Mouse (Mus musculus) limb, embryonic 13.5 days (tissue): ENCODE measurements around the gene Rap1gap2. TPM values are rescaled to one million over a fixed set of nuclear protein-coding genes. Genes with fewer than 3 reads are reported as not detected.

Source experiments
- ATAC-seq: fragments of 200-750 bp; cut with Nextera tagmentation; 2 replicates; pipeline ENCODE4 v1.8.0; 2017; ENCODE audit warnings: low read depth, moderate number of reproducible peaks, moderate TSS enrichment; ENCODE audit not compliant: low FRiP score
- H3K27ac ChIP-seq: fragments of 300-500 bp; sonication (generic); 2 replicates; pipeline ENCODE4 v1.5.1; 2015; ENCODE audit warnings: inconsistent platforms, mild to moderate bottlenecking, moderate library complexity
- H3K27me3 ChIP-seq: fragments of 300-500 bp; sonication (generic); 2 replicates; pipeline ENCODE4 v1.6.1; 2015; ENCODE audit warnings: mild to moderate bottlenecking, inconsistent platforms
- H3K36me3 ChIP-seq: fragments of 300-500 bp; sonication (generic); 2 replicates; pipeline ENCODE4 v1.6.1; 2015; ENCODE audit warnings: inconsistent platforms, mild to moderate bottlenecking, moderate library complexity
- H3K4me1 ChIP-seq: fragments of 300-500 bp; sonication (generic); 2 replicates; pipeline ENCODE4 v1.6.1; 2015; ENCODE audit warnings: inconsistent platforms
- H3K4me2 ChIP-seq: fragments of 300-500 bp; sonication (generic); replicated peaks from 2 replicates; pipeline ENCODE4 v1.6.1; 2015; ENCODE audit warnings: inconsistent platforms, mild to moderate bottlenecking, moderate library complexity
- H3K4me3 ChIP-seq: fragments of 300-500 bp; sonication (generic); 2 replicates; pipeline ENCODE4 v1.5.1; 2015; ENCODE audit warnings: moderate library complexity, mild to moderate bottlenecking, inconsistent platforms
- H3K9ac ChIP-seq: fragments of 300-500 bp; sonication (generic); 2 replicates; pipeline ENCODE4 v1.6.1; 2015; ENCODE audit warnings: mild to moderate bottlenecking, inconsistent platforms
- H3K9me3 ChIP-seq: fragments of 300-500 bp; sonication (generic); 2 replicates; pipeline ENCODE4 v1.6.1; 2016; ENCODE audit warnings: inconsistent platforms
- WGBS: fragments of 180-500 bp; shearing (Covaris S2); methylation state at CpG from one replicate; pipeline ENCODE4 v1.1.7; 2015; 5-methylcytosine and 5-hydroxymethylcytosine counted together
- polyA plus RNA-seq: library from polyadenylated mRNA; unstranded; fragments of >200 nt; fragmentation: Nextera tagmentation; extraction: Ambion mirVana; gene quantifications from 2 replicates; pipeline ENCODE4 v1.2.1, GENCODE M21; 2015

The Rap1gap2 gene
- polyA plus RNA-seq, 1 experiment from 2014 or later: 1.2 TPM

DNA sequence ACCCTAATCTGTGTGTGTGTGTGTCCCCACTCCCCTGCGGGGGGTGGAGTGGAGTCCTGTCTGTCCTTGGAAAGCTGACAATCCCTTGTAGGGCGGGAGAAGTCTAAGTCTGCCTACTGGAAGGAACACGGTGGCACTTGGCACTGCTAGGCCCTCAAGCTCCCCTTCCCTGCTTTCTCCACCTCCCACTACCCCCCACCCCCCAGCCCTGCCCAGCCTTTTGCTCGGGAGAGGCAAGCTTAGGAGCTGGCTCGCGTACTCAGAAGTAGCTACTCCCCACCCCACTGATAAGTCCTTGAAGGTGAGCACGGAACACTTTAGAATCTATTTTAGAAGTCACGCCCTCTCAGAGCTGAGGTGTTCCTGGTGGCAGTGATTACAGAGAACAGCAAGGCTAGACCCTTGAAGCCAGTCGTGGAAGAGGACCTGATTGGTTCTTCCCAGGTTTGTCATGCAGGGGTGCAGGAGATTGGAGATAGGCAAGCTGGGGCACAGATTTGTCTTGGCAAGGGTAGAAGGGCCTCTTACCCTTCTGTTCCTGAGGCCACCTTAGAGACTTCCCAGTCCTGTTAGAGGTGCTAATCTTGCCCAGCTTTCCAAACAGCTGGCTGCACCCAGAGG is 28.2 kb upstream of the Rap1gap2 start:
- ATAC-seq: peak; percentile 41

DNA sequence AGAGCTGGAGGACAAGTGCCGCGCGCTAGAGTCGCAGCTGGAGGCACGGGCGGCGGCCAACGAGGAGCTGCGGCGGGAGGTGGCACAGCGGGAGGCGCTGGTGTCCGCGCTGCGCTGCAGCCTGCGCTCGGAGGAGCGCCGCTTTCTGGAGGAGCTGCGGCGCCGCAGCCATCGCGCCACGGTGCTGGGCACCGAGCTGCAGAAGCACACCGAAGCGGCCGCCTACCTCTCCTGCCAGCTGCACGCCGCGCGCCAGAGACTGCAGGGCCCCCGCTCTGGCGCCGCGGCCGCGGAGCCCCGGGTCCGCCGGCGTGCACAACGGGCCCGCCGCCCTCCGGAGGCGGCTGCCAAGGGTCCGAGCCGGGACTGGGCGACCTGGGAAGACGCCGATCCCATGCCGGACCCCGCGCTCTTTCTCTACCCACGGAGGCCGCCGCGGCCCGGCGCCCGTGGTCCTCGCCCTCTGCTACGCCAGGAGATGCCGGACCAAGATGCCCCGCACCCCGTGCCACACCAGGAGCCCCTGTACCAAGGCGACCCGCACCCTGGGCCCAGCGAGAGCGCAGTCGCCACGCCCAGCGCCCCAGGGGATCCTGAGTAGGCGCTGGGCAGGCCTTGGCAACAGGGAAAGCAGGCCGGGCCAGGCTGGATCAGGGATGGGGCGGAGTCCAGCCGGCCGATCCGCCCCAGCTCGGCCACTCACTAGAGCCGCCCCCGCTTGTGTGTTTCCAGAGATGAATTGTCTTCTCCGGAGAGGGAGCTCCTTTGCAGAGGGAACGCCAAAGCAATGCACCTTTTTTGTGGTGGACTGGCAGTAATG is 27.5 kb upstream of the Rap1gap2 start:
- ATAC-seq: peak; percentile 91
- peak overlapping the region; percentile 77 for H3K4me3 ChIP-seq
- peak overlapping the region; percentile 88 for H3K9ac ChIP-seq
- under 1% methylated on average over 79 of the region's 86 CpGs for WGBS
- H3K36me3 ChIP-seq: no peaks in the 10 kb centered on the region
- peaks cover 16% of the 10 kb centered on the region for H3K4me1 ChIP-seq
- peak overlapping the region; percentile 81 for H3K4me2 ChIP-seq
- no peaks in the 10 kb centered on the region for H3K9me3 ChIP-seq
- peak overlapping the region; percentile 85 for H3K27ac ChIP-seq
- H3K27me3 ChIP-seq: peaks cover 22% of the 10 kb centered on the region

More for the DNA sequence above, 28.2 kb upstream of the Rap1gap2 start:
- Histone ChIP-seq H3K9ac (peak overlapping the region; percentile 88), H3K27ac (peak overlapping the region; percentile 85), H3K36me3 (no peaks in the 10 kb centered on the region), H3K9me3 (no peaks in the 10 kb centered on the region), H3K27me3 (peaks cover 22% of the 10 kb centered on the region), H3K4me1 (peaks cover 16% of the 10 kb centered on the region), H3K4me3 (peak overlapping the region; percentile 77), H3K4me2 (peak overlapping the region; percentile 81)
- 10% methylated on average over 9 of the region's 9 CpGs for WGBS

DNA sequence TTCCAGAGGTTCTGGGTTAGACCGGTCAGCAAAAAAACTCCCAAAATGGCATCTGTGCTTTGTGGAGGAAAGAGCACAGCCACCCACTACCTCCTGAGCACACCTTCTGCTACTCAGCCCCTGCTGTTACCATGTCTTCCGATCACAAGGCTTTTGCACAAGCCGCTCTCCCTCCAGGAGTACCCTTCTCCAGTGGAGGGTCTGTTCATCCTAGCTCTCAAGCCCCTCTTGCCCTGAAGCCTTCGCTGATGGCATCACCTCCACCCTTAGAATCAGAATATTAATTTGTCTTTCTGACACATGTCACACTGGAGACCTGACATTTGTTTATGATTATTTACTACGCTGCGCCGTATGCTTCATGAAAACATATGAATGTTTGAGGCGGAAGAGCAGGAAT is 26.8 kb upstream of the Rap1gap2 start:
- Histone ChIP-seq H3K4me3 (peak overlapping the region; percentile 77), H3K9me3 (no peaks in the 10 kb centered on the region), H3K36me3 (no peaks in the 10 kb centered on the region), H3K4me1 (peaks cover 16% of the 10 kb centered on the region), H3K4me2 (peak overlapping the region; percentile 81), H3K27ac (no peak overlapping the region), H3K27me3 (peaks cover 22% of the 10 kb centered on the region), H3K9ac (peak overlapping the region; percentile 88)
- WGBS: 21% methylated on average over 8 of the region's 8 CpGs
- no peak for ATAC-seq

DNA sequence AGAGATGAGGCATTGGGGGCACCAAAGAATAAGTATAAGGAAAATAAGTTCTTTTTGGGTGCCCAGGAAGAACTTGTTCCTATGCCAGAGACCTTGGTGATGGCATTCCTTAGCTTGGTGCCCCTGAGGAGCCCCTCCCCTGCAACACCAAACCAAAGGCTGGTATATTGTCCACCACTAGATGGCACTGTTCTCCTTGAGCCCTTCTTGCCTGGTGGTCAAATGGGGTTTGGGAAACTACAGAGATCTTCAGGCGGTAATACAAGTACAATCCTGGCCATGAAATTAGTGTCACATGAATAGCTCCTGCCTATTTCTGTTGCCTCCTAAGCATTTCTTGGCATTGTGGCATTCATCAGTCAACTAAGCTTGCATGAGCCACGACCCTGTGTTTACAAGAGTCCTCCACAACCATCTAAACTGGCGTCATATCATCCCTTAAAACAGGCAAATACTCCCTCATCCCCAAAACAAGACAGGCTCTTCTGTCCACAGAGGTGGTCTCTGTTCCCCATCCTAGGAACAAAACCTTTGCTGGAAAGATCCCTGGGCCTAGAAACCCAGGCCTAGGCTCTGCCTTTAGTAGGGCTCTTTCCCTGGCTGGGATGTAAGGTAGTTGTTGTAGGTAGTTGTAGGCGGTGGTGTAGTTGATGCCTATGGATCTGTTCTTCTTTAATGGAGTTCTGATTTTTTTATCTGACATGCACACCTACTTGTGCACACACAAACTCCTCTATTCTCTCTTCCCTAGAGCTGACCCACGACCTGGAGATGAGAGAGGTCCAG is 24.0 kb upstream of the Rap1gap2 start:
- 66% methylated on average over 5 of the region's 5 CpGs for WGBS
- no peaks in the 10 kb centered on the region for H3K36me3 ChIP-seq
- no peak for ATAC-seq

DNA sequence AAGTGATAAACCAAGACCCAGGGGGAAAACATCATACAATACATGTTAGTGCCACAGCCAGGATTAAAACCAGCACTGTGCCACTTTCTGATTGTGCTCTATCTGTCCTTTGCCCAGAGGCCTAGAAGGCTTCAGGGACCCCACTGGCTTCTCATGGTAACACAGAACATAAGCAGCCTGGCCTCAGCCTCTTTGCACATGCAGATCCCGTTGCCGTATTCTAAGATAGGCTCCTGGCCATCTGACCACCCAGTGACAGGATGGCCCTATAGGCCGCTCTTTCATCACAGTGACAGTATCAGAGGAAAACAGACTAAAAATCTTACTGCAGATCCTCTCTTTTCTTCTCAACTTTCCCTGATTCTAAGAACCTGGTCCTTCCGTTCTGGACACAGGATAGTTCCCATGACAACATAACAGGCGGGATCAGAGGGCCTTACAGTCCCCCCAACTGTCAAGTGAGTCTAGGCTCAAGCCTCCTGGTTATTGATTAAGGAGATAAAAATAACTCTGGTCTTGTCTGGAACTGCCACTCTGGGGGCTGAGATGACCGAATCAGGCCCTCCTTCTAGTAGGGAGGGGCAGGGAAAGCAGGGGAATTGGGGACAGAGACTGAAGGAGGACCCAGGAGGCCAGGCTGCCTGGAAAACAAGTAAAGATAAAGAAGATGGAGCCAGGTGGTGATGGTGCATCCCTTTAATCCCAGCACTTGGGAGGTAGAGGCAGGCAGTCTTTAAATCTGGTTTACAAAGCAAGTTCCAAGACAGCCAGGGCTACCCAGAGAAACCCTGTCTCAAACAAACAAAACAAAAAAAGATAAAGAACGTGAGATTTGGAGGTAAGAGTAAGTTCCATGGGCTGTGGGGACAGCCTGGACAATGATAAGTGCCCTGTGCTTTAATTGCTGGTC is 21.4 kb upstream of the Rap1gap2 start:
- Histone ChIP-seq H3K36me3 (no peaks in the 10 kb centered on the region), H3K4me2 (no peak overlapping the region), H3K9ac (no peak overlapping the region), H3K27me3 (0 out of 2 replicates have a peak, but pooled peaks cover 8% of the 10 kb centered on the region), H3K9me3 (no peaks in the 10 kb centered on the region), H3K27ac (no peak overlapping the region), H3K4me1 (peaks cover under 1% of the 10 kb centered on the region), H3K4me3 (no peak overlapping the region)
- no peak for ATAC-seq
- 68% methylated on average over 7 of the region's 7 CpGs for WGBS

More for the DNA sequence above, 24.0 kb upstream of the Rap1gap2 start:
- H3K4me1 ChIP-seq: peaks cover 16% of the 10 kb centered on the region
- H3K27me3 ChIP-seq: peaks cover 15% of the 10 kb centered on the region
- no peak overlapping the region for H3K4me2 ChIP-seq
- H3K27ac ChIP-seq: no peak overlapping the region
- no peak overlapping the region for H3K4me3 ChIP-seq
- no peak overlapping the region for H3K9ac ChIP-seq
- no peaks in the 10 kb centered on the region for H3K9me3 ChIP-seq

DNA sequence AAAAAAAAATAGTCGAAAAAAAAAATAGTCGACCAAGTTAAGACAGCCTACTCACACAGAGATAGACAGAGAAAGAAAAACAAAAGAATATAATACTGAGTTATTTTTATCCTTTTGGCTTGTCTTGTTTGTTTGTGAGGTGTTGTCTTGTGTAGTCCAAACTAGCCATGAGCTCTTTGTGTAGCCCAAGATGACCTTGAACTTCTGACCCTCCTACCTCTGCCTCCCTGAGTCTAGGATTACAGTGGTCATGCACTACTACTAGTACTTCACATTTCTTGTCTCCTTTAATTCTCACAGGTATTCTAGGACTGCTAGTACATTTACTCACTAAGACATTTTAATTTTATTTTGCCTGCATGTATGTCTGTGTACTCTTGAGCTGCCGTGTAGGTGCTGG is 16.8 kb upstream of the Rap1gap2 start:
- Histone ChIP-seq H3K9me3 (no peaks in the 10 kb centered on the region), H3K36me3 (no peaks in the 10 kb centered on the region), H3K27ac (no peak overlapping the region), H3K4me3 (no peak overlapping the region), H3K27me3 (peaks cover 5% of the 10 kb centered on the region; the same call in 1 of the 2 replicates), H3K4me1 (no peaks in the 10 kb centered on the region), H3K4me2 (no peak overlapping the region), H3K9ac (no peak overlapping the region)
- no peak for ATAC-seq
- 73% methylated on average over 3 of the region's 3 CpGs for WGBS

DNA sequence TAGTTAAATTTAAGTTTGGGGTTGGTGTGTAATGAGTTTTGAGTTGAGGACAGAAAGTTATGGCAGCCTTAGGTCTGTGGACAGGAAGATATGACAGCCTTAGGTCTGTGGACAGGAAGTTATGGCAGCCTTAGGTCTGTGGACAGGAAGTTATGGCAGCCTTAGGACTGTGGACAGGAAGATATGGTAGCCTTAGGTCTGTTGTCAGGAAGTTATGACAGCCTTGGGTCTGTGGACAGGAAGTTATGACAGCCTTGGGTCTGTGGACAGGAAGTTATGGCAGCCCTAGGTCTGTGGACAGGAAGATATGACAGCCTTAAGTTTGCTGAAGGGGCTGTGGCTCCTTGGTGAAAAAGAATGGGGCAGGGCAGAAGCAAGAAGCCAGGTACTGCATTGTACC is 14.6 kb upstream of the Rap1gap2 start:
- Histone ChIP-seq H3K27ac (no peak overlapping the region), H3K9ac (no peak overlapping the region), H3K4me1 (no peaks in the 10 kb centered on the region), H3K27me3 (peaks cover 26% of the 10 kb centered on the region), H3K9me3 (no peaks in the 10 kb centered on the region), H3K4me2 (no peak overlapping the region), H3K36me3 (no peaks in the 10 kb centered on the region), H3K4me3 (no peak overlapping the region)
- no peak for ATAC-seq

DNA sequence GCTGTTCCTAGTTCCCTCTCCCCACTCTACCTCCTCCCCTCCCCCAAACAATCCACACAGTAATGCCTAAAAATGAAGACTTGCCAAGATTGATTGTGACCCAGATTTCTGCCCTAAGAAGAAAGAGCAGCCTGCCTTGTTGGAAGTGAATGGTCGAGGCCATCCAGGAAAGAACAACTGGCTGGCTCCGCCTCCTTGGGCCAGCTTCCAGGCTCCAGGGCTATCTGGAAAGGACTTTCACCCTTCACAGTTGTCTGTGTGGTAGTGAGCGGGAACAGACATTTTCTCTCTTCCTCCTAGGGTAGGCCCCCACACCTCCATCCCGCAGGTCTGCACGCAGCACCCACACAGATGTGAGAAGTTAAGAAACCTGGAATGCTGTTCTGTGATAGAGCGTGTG is 13.0 kb upstream of the Rap1gap2 start:
- Histone ChIP-seq H3K4me3 (no peak overlapping the region), H3K4me1 (peaks cover 6% of the 10 kb centered on the region; the same call in 1 of the 2 replicates), H3K27ac (no peak overlapping the region), H3K9ac (no peak overlapping the region), H3K9me3 (no peaks in the 10 kb centered on the region), H3K36me3 (no peaks in the 10 kb centered on the region), H3K27me3 (peaks cover 38% of the 10 kb centered on the region), H3K4me2 (no peak overlapping the region)
- 71% methylated on average over 6 of the region's 6 CpGs for WGBS
- ATAC-seq: no peak

DNA sequence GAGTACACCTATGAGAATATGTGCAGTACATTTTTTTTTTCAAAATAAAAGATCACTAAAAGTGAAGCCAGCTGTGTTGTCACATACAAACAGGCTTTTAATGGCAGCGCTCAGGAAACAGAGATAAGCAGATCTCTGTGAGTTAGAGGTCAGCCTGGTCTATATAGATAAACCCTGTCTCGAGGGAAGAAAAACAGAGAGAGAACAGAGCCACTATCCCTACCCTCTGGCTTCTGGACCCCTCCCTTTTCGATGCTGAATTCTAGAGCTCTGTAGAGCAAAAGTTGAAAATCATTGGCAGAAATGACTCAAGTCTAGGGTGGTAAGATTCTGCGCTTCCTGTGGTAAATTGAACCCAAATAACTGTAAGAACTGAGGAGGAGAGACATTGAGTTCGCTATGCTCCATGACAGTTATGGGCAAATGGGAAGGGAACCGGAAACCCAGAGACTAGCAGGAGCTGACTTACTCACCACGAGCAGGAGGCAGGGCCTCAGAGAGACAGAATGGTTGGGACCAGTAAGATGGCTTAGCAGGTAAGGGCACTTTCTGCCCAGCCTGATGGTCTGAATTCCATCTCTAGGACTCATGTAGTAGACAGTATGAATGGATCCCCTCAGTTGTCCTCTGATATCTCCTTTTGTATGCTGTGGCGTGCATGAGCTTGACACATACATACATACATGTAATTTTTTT is 11.4 kb upstream of the Rap1gap2 start:
- ATAC-seq: no peak
- peaks cover 6% of the 10 kb centered on the region; the same call in 1 of the 2 replicates for H3K4me1 ChIP-seq
- 72% methylated on average over 8 of the region's 8 CpGs for WGBS
- H3K36me3 ChIP-seq: no peaks in the 10 kb centered on the region
- H3K27ac ChIP-seq: no peak overlapping the region
- H3K9ac ChIP-seq: no peak overlapping the region
- no peak overlapping the region for H3K4me3 ChIP-seq
- H3K27me3 ChIP-seq: peaks cover 49% of the 10 kb centered on the region
- no peaks in the 10 kb centered on the region for H3K9me3 ChIP-seq
- no peak overlapping the region for H3K4me2 ChIP-seq

DNA sequence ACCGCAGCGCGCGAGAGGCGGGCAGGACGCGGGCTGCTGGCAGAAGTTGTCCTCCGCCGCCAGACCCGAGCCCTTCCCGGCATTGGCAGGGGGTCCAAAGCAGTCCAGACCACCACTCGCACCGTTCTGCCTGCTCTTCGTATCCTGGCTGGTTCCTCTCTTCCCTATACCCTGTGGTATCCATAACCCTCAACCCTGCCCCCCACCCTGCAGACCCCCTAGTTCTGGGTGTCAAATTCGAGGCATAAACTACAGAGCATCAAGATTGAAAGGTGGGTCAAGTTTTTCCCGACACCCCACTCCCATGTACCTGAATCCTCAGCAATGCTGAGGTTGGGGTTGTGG is 9.2 kb upstream of the Rap1gap2 start:
- H3K9ac ChIP-seq: no peak overlapping the region
- H3K4me3 ChIP-seq: peak overlapping the region; percentile 33
- H3K9me3 ChIP-seq: no peaks in the 10 kb centered on the region
- peak overlapping the region; percentile 60 for H3K4me2 ChIP-seq
- H3K27me3 ChIP-seq: peaks cover 60% of the 10 kb centered on the region
- 2% methylated on average over 16 of the region's 16 CpGs for WGBS
- H3K4me1 ChIP-seq: peaks cover 6% of the 10 kb centered on the region; the same call in 1 of the 2 replicates
- no peaks in the 10 kb centered on the region for H3K36me3 ChIP-seq
- no peak overlapping the region for H3K27ac ChIP-seq
- ATAC-seq: peak; percentile 11; the same call in 1 of the 2 replicates
